Mouse (Mus musculus) lung, postnatal 0 days (tissue): ENCODE results near the gene Serpina1a. TPM values are rescaled to one million over a fixed set of nuclear protein-coding genes. Genes with fewer than 3 reads are reported as not detected.
"Not testable (repeated sequence)": the region's sequence is repeated elsewhere in the genome, so short reads cannot be mapped to it uniquely, and the experiment has no call there.

Source experiments
- ATAC-seq: fragments of 200-750 bp; cut with Nextera tagmentation; 2 replicates; pipeline ENCODE4 v1.8.0; 2017; ENCODE audit warnings: moderate library complexity
- DNase-seq: peaks from one replicate; pipeline ENCODE4 v3.0.0-alpha.2; 2016; ENCODE audit warnings: low spot score
- H3K27ac ChIP-seq: fragments of 300-500 bp; sonication (generic); 2 replicates; pipeline ENCODE4 v1.5.1; 2014; ENCODE audit warnings: antibody characterized with exemption, mild to moderate bottlenecking, low read length, mixed read lengths
- H3K27me3 ChIP-seq: fragments of 300-500 bp; sonication (generic); replicated peaks from 2 replicates; pipeline ENCODE4 v1.6.1; 2014; ENCODE audit warnings: low read length, mixed read lengths; ENCODE audit not compliant: insufficient read depth
- H3K36me3 ChIP-seq: fragments of 300-500 bp; sonication (generic); 2 replicates; pipeline ENCODE4 v1.6.1; 2014; ENCODE audit warnings: low read length, mixed read lengths; ENCODE audit not compliant: insufficient read depth
- H3K4me1 ChIP-seq: fragments of 300-500 bp; sonication (generic); 2 replicates; pipeline ENCODE4 v1.6.1; 2014; ENCODE audit warnings: antibody characterized with exemption, low read depth, low read length, mixed read lengths; ENCODE audit not compliant: insufficient read depth
- H3K4me2 ChIP-seq: fragments of 300-500 bp; sonication (generic); replicated peaks from 2 replicates; pipeline ENCODE4 v1.6.1; 2014; ENCODE audit warnings: low read depth, mild to moderate bottlenecking, low read length, moderate library complexity, mixed read lengths
- H3K4me3 ChIP-seq: fragments of 300-500 bp; sonication (generic); 2 replicates; pipeline ENCODE4 v1.5.1; 2014; ENCODE audit warnings: low read depth, low read length
- H3K9ac ChIP-seq: fragments of 300-500 bp; sonication (generic); replicated peaks from 2 replicates; pipeline ENCODE4 v1.6.1; 2014; ENCODE audit warnings: low read depth, mild to moderate bottlenecking
- H3K9me3 ChIP-seq: fragments of 300-500 bp; sonication (generic); 2 replicates; pipeline ENCODE4 v1.6.1; 2016; ENCODE audit warnings: low read length, mixed read lengths
- CTCF ChIP-seq: IDR thresholded peaks from 2 replicates; pipeline ENCODE4 v1.5.1; 2016; ENCODE audit warnings: antibody characterized with exemption, mild to moderate bottlenecking
- EP300 ChIP-seq: IDR thresholded peaks from 2 replicates; pipeline ENCODE4 v1.6.1; 2016; ENCODE audit warnings: antibody characterized with exemption, mild to moderate bottlenecking, control low read depth
- WGBS: fragments of 180-500 bp; shearing (Covaris S2); extraction: QIAGEN DNeasy Blood & Tissue Kit; methylation state at CpG from one replicate; pipeline ENCODE4 v1.1.7; 2014; 5-methylcytosine and 5-hydroxymethylcytosine counted together
- polyA plus RNA-seq: library from polyadenylated mRNA; unstranded; fragments of >200 nt; fragmentation: Nextera tagmentation; extraction: Ambion mirVana; gene quantifications from 2 replicates; pipeline ENCODE4 v1.2.1, GENCODE M21; 2015

Serpina1a gene
- 0.18 and 0.20 TPM in 2 replicates for polyA plus RNA-seq

GRCm38 (mm10) chr12:103863101-103863974 lies at the start of gene Serpina1a:
Gene Serpina1a, minus strand, starts transcription at chr12:103863562.
- 58% methylated on average over 9 of the region's 9 CpGs for WGBS
- H3K9me3 ChIP-seq, H3K36me3 ChIP-seq, H3K27ac ChIP-seq, DNase-seq, H3K27me3 ChIP-seq, H3K9ac ChIP-seq, ATAC-seq, H3K4me3 ChIP-seq, H3K4me2 ChIP-seq, H3K4me1 ChIP-seq: not testable (repeated sequence)

- H3K4me2 ChIP-seq, ATAC-seq, DNase-seq, H3K36me3 ChIP-seq, H3K27ac ChIP-seq, H3K9ac ChIP-seq, H3K9me3 ChIP-seq, H3K4me1 ChIP-seq, H3K27me3 ChIP-seq, H3K4me3 ChIP-seq: not testable (repeated sequence)
- WGBS, result 93% methylated on average over 11 of the region's 16 CpGs
Observed at GRCm38 (mm10) chr12:103909181-103909580, 45.8 kb upstream of the Serpina1a start.

GRCm38 (mm10) chr12:103907746-103908145 lies 44.4 kb upstream of the Serpina1a start:
- not testable (repeated sequence) for H3K36me3 ChIP-seq, H3K9me3 ChIP-seq, H3K4me2 ChIP-seq, DNase-seq, H3K27ac ChIP-seq, H3K27me3 ChIP-seq, H3K4me1 ChIP-seq, H3K4me3 ChIP-seq, ATAC-seq, H3K9ac ChIP-seq
- WGBS, result 35% methylated on average over 1 of the region's 1 CpGs

GRCm38 (mm10) chr12:103904837-103905340 lies 41.5 kb upstream of the Serpina1a start, which contains the start of gene Serpina1c:
Gene Serpina1c, minus strand, starts transcription at chr12:103904887.
- not testable (repeated sequence) for H3K4me2 ChIP-seq, H3K36me3 ChIP-seq, H3K4me1 ChIP-seq, H3K27ac ChIP-seq, H3K4me3 ChIP-seq, ATAC-seq, H3K27me3 ChIP-seq, H3K9me3 ChIP-seq, H3K9ac ChIP-seq, DNase-seq
- WGBS, result 69% methylated on average over 3 of the region's 4 CpGs

GRCm38 (mm10) chr12:103901929-103902328 lies 38.6 kb upstream of the Serpina1a start:
- H3K4me3 ChIP-seq, H3K27me3 ChIP-seq, H3K4me1 ChIP-seq, ATAC-seq, DNase-seq, H3K4me2 ChIP-seq, H3K27ac ChIP-seq, H3K9ac ChIP-seq, H3K9me3 ChIP-seq, H3K36me3 ChIP-seq: not testable (repeated sequence)
- 87% methylated on average over 3 of the region's 3 CpGs for WGBS

GRCm38 (mm10) chr12:103866873-103867272 lies 3.5 kb upstream of the Serpina1a start:
- not testable (repeated sequence) for H3K9ac ChIP-seq, H3K27me3 ChIP-seq, H3K4me3 ChIP-seq, DNase-seq, H3K27ac ChIP-seq, ATAC-seq, H3K4me1 ChIP-seq, H3K4me2 ChIP-seq, H3K36me3 ChIP-seq, H3K9me3 ChIP-seq
- WGBS, result 59% methylated on average over 1 of the region's 1 CpGs

- no peaks in the 10 kb centered on the region for H3K4me1 ChIP-seq
- no peak for DNase-seq
- H3K9me3 ChIP-seq, result no peaks in the 10 kb centered on the region
- ATAC-seq, result no peak
- no peaks in the 10 kb centered on the region for H3K27me3 ChIP-seq
- no peak overlapping the region for H3K4me3 ChIP-seq
- no peaks in the 10 kb centered on the region for H3K36me3 ChIP-seq
- no peak overlapping the region for H3K4me2 ChIP-seq
- no peak overlapping the region for H3K27ac ChIP-seq
- WGBS, result 53% methylated on average over 3 of the region's 3 CpGs
- TF ChIP-seq EP300 (no peak), CTCF (no peak)
- no peak overlapping the region for H3K9ac ChIP-seq
Observed at GRCm38 (mm10) chr12:103860976-103861375, 2.4 kb downstream of the Serpina1a start.

- H3K4me3 ChIP-seq, H3K36me3 ChIP-seq, ATAC-seq, H3K4me1 ChIP-seq, H3K9ac ChIP-seq, H3K9me3 ChIP-seq, H3K4me2 ChIP-seq, DNase-seq, H3K27ac ChIP-seq, H3K27me3 ChIP-seq: not testable (repeated sequence)
- 65% methylated on average over 3 of the region's 4 CpGs for WGBS
Observed at GRCm38 (mm10) chr12:103860571-103860970, 2.8 kb downstream of the Serpina1a start.

- not testable (repeated sequence) for H3K27ac ChIP-seq, DNase-seq, H3K4me2 ChIP-seq, H3K4me1 ChIP-seq, H3K4me3 ChIP-seq, H3K36me3 ChIP-seq, H3K9me3 ChIP-seq, H3K27me3 ChIP-seq, ATAC-seq, H3K9ac ChIP-seq
- 52% methylated on average over 3 of the region's 3 CpGs for WGBS
Observed at GRCm38 (mm10) chr12:103859584-103859983, 3.8 kb downstream of the Serpina1a start.
